Mouse (Mus musculus): ENCODE results near the gene Hist2h2be.
A peak's percentile ranks its signal among the peaks of the same experiment; 100 is the strongest.
"Not testable (repeated sequence)": the region's sequence is repeated elsewhere in the genome, so short reads cannot be mapped to it uniquely, and the experiment has no call there.

Gene Hist2h2be

GRCm38 (mm10) chr3:96238954-96239793, 18.3 kb downstream of the Hist2h2be start, which contains the start of gene Hist2h3c2:
TSS of gene Hist2h3c2 (minus strand) at chr3:96239127.
- not testable (repeated sequence) for DNase-seq (ENCODE audit: low read depth)

- peak; percentile 55 for DNase-seq (ENCODE audit: low read depth)
Measured at GRCm38 (mm10) chr3:96239949-96240798, 19.3 kb downstream of the Hist2h2be start, which contains the start of gene Hist2h2aa2. TSS of gene Hist2h2aa2 (minus strand) at chr3:96240276.

- DNase-seq (ENCODE audit: low read depth) = no peak
Measured at GRCm38 (mm10) chr3:96240799-96241197, 19.9 kb downstream of the Hist2h2be start.

GRCm38 (mm10) chr3:96243921-96244572, 23.1 kb downstream of the Hist2h2be start:
- no peak for DNase-seq (ENCODE audit: low read depth)

GRCm38 (mm10) chr3:96245003-96245886, 24.3 kb downstream of the Hist2h2be start, which contains the start of gene Hist2h2aa1:
TSS of gene Hist2h2aa1 (plus strand) at chr3:96245497.
- DNase-seq (ENCODE audit: low read depth) = not testable (repeated sequence)

GRCm38 (mm10) chr3:96246018-96246417, 25.1 kb downstream of the Hist2h2be start:
- DNase-seq (ENCODE audit: low read depth) = not testable (repeated sequence)

GRCm38 (mm10) chr3:96246427-96246856, 25.5 kb downstream of the Hist2h2be start, which contains the start of gene Hist2h3c1:
TSS of gene Hist2h3c1 (plus strand) at chr3:96246685.
- DNase-seq (ENCODE audit: low read depth) = not testable (repeated sequence)

GRCm38 (mm10) chr3:96247356-96248140, 26.6 kb downstream of the Hist2h2be start:
- DNase-seq (ENCODE audit: low read depth) = no peak

- DNase-seq (ENCODE audit: low read depth) = no peak
Measured at GRCm38 (mm10) chr3:96248141-96249033, 27.5 kb downstream of the Hist2h2be start.

GRCm38 (mm10) chr3:96249034-96249345, 28.1 kb downstream of the Hist2h2be start:
- no peak for DNase-seq (ENCODE audit: low read depth)

- no peak for DNase-seq (ENCODE audit: low read depth)
Measured at GRCm38 (mm10) chr3:96250890-96251289, 30.0 kb downstream of the Hist2h2be start.

- no peak for DNase-seq (ENCODE audit: low read depth)
Measured at GRCm38 (mm10) chr3:96251787-96252186, 30.9 kb downstream of the Hist2h2be start.

- DNase-seq (ENCODE audit: low read depth) = no peak
Measured at GRCm38 (mm10) chr3:96254683-96255355, 33.9 kb downstream of the Hist2h2be start.

- no peak for DNase-seq (ENCODE audit: low read depth)
Measured at GRCm38 (mm10) chr3:96255926-96256593, 35.1 kb downstream of the Hist2h2be start.

- DNase-seq (ENCODE audit: low read depth) = no peak
Measured at GRCm38 (mm10) chr3:96257190-96257589, 36.3 kb downstream of the Hist2h2be start.

- DNase-seq (ENCODE audit: low read depth) = no peak
Measured at GRCm38 (mm10) chr3:96260220-96260619, 39.3 kb downstream of the Hist2h2be start.

- DNase-seq (ENCODE audit: low read depth) = no peak
Measured at GRCm38 (mm10) chr3:96261623-96262022, 40.7 kb downstream of the Hist2h2be start.

All from fibroblast of lung, adult 2 months (primary cell).